Mouse (Mus musculus): ENCODE data around the gene Hist3h2a. TPM values are rescaled to one million over a fixed set of nuclear protein-coding genes. Genes with fewer than 3 reads are reported as not detected.
A peak's percentile ranks its signal among the peaks of the same experiment; 100 is the strongest.

The Hist3h2a gene
- polyA plus RNA-seq, 2 experiments = 25.4 to 28.2 TPM

GRCm38 (mm10) chr11:58927790-58928651, 26.5 kb upstream of the Hist3h2a start:
- no peaks in the 10 kb centered on the region for H3K4me1 ChIP-seq (ENCODE audit: control insufficient read depth, insufficient read depth, low read length)
- no peak overlapping the region for H3K27ac ChIP-seq (replicated peaks; ENCODE audit: low read depth, low read length)
- no peak overlapping the region; the same call in 1 of the 2 replicates for H3K4me3 ChIP-seq (replicated peaks; ENCODE audit: low read length)
- no peak overlapping the region for H3K9ac ChIP-seq (ENCODE audit: low read depth, low read length, severe bottlenecking)
- H3K27me3 ChIP-seq (ENCODE audit: control insufficient read depth, insufficient read depth, low read length) = no peaks in the 10 kb centered on the region
- H3K36me3 ChIP-seq (ENCODE audit: control insufficient read depth, insufficient read depth, low read length) = peaks cover 24% of the 10 kb centered on the region
- 30% methylated on average over 20 of the region's 20 CpGs for WGBS
- H3K4me2 ChIP-seq (replicated peaks; ENCODE audit: low read depth, low read length, severe bottlenecking) = peak overlapping the region; percentile 15
- ATAC-seq (ENCODE audit: low FRiP score, low read depth) = peak; percentile 54
- no peaks in the 10 kb centered on the region for H3K9me3 ChIP-seq (ENCODE audit: control insufficient read depth, low read length)
- peak; percentile 64 for DNase-seq (ENCODE audit: low spot score)
- no peak for TF ChIP-seq POLR2A (IDR thresholded peaks at IDR 0.05; ENCODE audit: borderline replicate concordance, extremely low read depth, insufficient read depth, insufficient read length)

GRCm38 (mm10) chr11:58929055-58929454, 25.4 kb upstream of the Hist3h2a start:
- Histone ChIP-seq H3K9me3 (ENCODE audit: control insufficient read depth, low read length) (no peaks in the 10 kb centered on the region), H3K27ac (replicated peaks; ENCODE audit: low read depth, low read length) (no peak overlapping the region), H3K4me2 (replicated peaks; ENCODE audit: low read depth, low read length, severe bottlenecking) (no peak overlapping the region), H3K4me3 (replicated peaks; ENCODE audit: low read length) (no peak overlapping the region), H3K4me1 (ENCODE audit: control insufficient read depth, insufficient read depth, low read length) (no peaks in the 10 kb centered on the region), H3K9ac (ENCODE audit: low read depth, low read length, severe bottlenecking) (no peak overlapping the region), H3K36me3 (ENCODE audit: control insufficient read depth, insufficient read depth, low read length) (peaks cover 34% of the 10 kb centered on the region), H3K27me3 (ENCODE audit: control insufficient read depth, insufficient read depth, low read length) (no peaks in the 10 kb centered on the region)
- no peak for TF ChIP-seq POLR2A (IDR thresholded peaks at IDR 0.05; ENCODE audit: borderline replicate concordance, extremely low read depth, insufficient read depth, insufficient read length)
- DNase-seq (ENCODE audit: low spot score) (no peak), ATAC-seq (ENCODE audit: low FRiP score, low read depth) (no peak)
- WGBS = 60% methylated on average over 4 of the region's 4 CpGs

GRCm38 (mm10) chr11:58929641-58930040, 24.8 kb upstream of the Hist3h2a start:
- H3K27me3 ChIP-seq (ENCODE audit: control insufficient read depth, insufficient read depth, low read length) = no peaks in the 10 kb centered on the region
- no peak for DNase-seq (ENCODE audit: low spot score)
- no peak overlapping the region for H3K4me3 ChIP-seq (replicated peaks; ENCODE audit: low read length)
- 38% methylated on average over 3 of the region's 3 CpGs for WGBS
- peaks cover 40% of the 10 kb centered on the region for H3K36me3 ChIP-seq (ENCODE audit: control insufficient read depth, insufficient read depth, low read length)
- no peaks in the 10 kb centered on the region for H3K4me1 ChIP-seq (ENCODE audit: control insufficient read depth, insufficient read depth, low read length)
- H3K9me3 ChIP-seq (ENCODE audit: control insufficient read depth, low read length) = no peaks in the 10 kb centered on the region
- H3K9ac ChIP-seq (ENCODE audit: low read depth, low read length, severe bottlenecking) = no peak overlapping the region
- no peak overlapping the region for H3K4me2 ChIP-seq (replicated peaks; ENCODE audit: low read depth, low read length, severe bottlenecking)
- no peak for ATAC-seq (ENCODE audit: low FRiP score, low read depth)
- no peak for TF ChIP-seq POLR2A (IDR thresholded peaks at IDR 0.05; ENCODE audit: borderline replicate concordance, extremely low read depth, insufficient read depth, insufficient read length)
- H3K27ac ChIP-seq (replicated peaks; ENCODE audit: low read depth, low read length) = no peak overlapping the region

- no peak for ATAC-seq (ENCODE audit: low FRiP score, low read depth)
- 89% methylated on average over 3 of the region's 3 CpGs for WGBS
Measured at GRCm38 (mm10) chr11:58930254-58930653, 24.2 kb upstream of the Hist3h2a start.

GRCm38 (mm10) chr11:58931576-58931975, 22.9 kb upstream of the Hist3h2a start:
- Histone ChIP-seq H3K36me3 (ENCODE audit: control insufficient read depth, insufficient read depth, low read length) (peaks cover 56% of the 10 kb centered on the region), H3K9me3 (ENCODE audit: control insufficient read depth, low read length) (no peaks in the 10 kb centered on the region), H3K9ac (ENCODE audit: low read depth, low read length, severe bottlenecking) (no peak overlapping the region), H3K4me2 (replicated peaks; ENCODE audit: low read depth, low read length, severe bottlenecking) (no peak overlapping the region), H3K4me1 (ENCODE audit: control insufficient read depth, insufficient read depth, low read length) (no peaks in the 10 kb centered on the region), H3K4me3 (replicated peaks; ENCODE audit: low read length) (no peak overlapping the region), H3K27ac (replicated peaks; ENCODE audit: low read depth, low read length) (no peak overlapping the region), H3K27me3 (ENCODE audit: control insufficient read depth, insufficient read depth, low read length) (no peaks in the 10 kb centered on the region)
- no peak for ATAC-seq (ENCODE audit: low FRiP score, low read depth)
- no peak for DNase-seq (ENCODE audit: low spot score)
- no peak for TF ChIP-seq POLR2A (IDR thresholded peaks at IDR 0.05; ENCODE audit: borderline replicate concordance, extremely low read depth, insufficient read depth, insufficient read length)
- WGBS = 77% methylated on average over 4 of the region's 4 CpGs

More at GRCm38 (mm10) chr11:58930254-58930653, 24.2 kb upstream of the Hist3h2a start:
- Histone ChIP-seq H3K9me3 (ENCODE audit: control insufficient read depth, low read length) (no peaks in the 10 kb centered on the region), H3K9ac (ENCODE audit: low read depth, low read length, severe bottlenecking) (no peak overlapping the region), H3K4me2 (replicated peaks; ENCODE audit: low read depth, low read length, severe bottlenecking) (no peak overlapping the region), H3K27me3 (ENCODE audit: control insufficient read depth, insufficient read depth, low read length) (no peaks in the 10 kb centered on the region), H3K27ac (replicated peaks; ENCODE audit: low read depth, low read length) (no peak overlapping the region), H3K4me1 (ENCODE audit: control insufficient read depth, insufficient read depth, low read length) (no peaks in the 10 kb centered on the region), H3K4me3 (replicated peaks; ENCODE audit: low read length) (no peak overlapping the region), H3K36me3 (ENCODE audit: control insufficient read depth, insufficient read depth, low read length) (peaks cover 44% of the 10 kb centered on the region)
- no peak for DNase-seq (ENCODE audit: low spot score)
- no peak for TF ChIP-seq POLR2A (IDR thresholded peaks at IDR 0.05; ENCODE audit: borderline replicate concordance, extremely low read depth, insufficient read depth, insufficient read length)
